Mouse (Mus musculus) lung, postnatal 14 days (tissue): Measurements from ENCODE around the gene Ctnnbip1.
"Not testable (repeated sequence)": the region's sequence is repeated elsewhere in the genome, so short reads cannot be mapped to it uniquely, and the experiment has no call there.

Experiments
- DNase-seq: peaks from one replicate; pipeline ENCODE4 v3.0.0; 2021

The Ctnnbip1 gene

DNA sequence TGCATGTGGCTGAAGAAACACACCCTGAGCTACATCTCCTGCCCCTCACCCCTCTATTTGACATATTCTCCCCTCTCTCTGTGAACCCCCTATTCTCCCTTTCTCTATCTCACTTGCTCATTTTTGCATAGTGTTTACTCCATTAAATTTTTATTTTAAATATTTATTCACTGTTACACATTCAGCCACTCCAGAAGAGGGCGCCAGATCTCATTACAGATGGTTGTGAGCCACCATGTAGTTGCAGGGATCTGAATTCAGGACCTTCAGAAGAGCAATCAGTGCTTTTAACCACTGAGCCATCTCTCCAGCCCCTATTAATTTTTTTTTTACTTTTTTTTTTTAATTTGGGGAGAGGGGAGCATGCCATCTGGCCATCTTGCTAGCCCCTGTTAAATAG, 72.2 kb downstream of the Ctnnbip1 start:
- no peak for DNase-seq

DNA sequence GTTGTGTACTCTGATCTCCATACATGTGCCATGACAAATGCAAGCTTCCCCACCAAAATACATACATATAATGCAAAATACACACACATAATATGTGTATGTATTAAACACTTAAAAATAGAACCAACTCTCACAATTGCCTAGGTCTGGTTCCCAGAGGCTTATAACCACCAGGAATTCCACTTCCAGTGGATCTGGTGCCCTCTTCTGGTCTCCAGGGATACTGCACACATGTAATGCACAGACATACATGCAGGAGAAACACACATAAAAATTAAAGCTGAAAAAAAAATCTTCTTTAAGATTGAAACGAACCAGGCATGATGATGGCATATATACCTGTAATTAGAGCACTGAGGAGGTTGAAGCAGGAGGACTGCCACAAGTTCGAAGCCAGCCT, 73.5 kb downstream of the Ctnnbip1 start:
- DNase-seq: no peak

DNA sequence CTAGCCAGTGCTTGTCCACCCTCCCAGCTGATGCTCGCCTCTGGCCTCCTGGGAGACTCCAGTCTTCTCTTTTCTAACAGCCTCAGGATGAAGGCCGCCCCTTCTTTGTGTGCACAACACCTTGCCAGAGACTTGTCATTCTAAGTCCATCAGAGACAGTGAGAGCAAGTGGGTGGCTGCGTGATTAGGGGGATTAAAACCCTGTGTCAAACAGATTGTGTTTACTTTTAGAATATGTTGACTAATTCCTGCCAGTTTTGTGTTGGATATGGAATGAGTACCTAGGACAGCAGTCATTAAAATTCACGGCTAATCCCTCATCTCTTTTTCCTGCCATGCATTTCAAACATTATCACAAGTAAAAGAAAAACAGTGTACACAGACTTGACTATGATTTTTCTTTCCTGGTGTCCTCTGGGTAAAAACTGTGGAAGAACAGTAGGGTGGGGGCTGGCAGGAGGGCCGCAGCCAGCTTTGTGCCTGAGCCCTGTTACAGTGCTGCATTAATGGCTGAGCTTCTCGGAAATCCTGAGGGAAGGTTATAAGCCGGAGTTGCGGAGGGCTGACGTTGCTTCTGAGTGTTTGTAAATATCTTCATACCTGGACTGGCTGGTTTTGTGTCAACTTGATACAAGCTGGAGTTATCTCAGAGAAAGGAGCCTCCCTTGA, 77.0 kb downstream of the Ctnnbip1 start:
- DNase-seq: no peak

DNA sequence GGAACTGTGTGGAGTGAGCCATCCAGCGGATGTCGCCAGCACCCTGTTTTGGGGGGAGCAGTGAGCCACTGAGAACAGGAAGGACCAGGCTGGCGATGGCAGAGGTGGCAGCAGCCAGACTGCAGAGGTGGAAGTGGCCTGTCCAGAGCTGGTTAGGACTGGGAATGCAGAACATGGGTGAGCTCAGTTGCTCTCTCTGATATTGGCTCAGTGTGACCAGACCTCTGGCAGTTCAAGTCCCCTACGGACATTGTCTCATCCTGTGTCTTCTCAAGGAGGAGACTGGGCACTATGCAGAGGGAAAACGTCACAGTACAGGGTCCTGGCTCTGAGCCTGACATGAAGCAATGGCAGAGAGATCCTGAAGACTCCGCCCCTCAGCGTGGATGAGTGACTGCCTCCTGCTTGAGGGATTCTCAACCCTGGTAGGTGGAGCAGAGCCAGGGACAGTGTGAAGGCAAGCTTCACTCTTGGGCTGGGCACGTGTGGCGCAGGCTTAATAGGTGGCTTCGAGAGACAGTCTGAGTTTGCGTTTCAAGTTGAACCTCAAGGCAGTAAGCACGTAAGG, 79.7 kb downstream of the Ctnnbip1 start:
- DNase-seq: peak; percentile 61

DNA sequence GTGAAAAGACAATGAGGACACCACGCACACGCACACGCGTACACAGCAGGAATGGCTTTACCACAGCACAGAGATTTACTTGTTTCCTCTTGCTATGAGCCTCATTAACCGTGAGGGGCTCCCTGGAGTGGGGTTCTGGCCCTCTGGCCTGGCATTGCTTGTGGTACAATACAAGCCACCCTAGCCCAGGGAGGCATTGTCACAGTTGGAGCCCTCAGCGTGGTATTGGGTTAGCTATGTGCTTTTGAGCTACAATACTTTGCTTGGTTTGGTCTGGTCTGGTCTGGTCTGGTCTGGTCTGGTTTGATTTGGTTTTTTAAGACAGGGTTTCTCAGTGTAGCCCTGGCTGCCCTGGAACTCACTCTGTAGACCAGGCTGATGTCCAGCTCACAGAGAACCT, 81.5 kb downstream of the Ctnnbip1 start:
- no peak for DNase-seq

DNA sequence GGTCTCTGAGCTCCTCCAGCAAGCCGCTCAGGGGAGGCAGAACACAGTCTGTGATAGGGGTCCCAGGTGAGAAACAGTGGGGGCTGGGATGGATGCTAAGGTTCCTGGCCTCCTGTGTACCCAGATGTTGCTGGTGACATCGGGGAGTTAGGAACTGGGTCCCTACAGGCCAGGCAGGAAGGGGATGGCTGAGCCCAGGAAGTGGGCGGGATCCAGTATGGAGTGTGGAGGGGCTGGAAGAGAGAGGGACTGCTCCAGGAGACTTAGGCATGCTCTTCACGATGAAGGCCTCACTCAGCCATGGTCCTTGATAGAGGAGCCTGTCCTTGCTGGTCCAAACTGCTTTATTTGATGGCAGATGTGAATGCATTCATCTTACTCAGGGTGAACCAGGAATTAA, 82.1 kb downstream of the Ctnnbip1 start:
- DNase-seq: no peak

DNA sequence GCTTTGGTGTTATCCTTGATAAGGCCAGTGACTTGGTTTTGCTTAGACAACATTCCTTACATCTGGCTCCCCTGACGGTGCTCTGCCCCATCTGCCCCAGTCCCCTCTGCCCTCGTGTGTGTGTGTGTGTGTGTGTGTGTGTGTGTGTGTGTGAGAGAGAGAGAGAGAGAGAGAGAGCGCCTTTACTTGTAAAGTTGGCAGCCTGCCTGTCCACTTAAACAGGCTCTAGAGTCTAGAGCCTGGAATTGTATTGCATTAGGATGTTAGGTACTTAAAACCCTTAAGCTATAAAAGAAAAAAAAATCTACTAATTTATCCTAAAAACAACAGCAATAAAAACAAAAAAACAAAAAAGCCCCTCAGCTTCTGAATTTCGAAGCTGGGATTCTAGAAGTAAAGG, 83.4 kb downstream of the Ctnnbip1 start:
- peak; percentile 40 for DNase-seq

DNA sequence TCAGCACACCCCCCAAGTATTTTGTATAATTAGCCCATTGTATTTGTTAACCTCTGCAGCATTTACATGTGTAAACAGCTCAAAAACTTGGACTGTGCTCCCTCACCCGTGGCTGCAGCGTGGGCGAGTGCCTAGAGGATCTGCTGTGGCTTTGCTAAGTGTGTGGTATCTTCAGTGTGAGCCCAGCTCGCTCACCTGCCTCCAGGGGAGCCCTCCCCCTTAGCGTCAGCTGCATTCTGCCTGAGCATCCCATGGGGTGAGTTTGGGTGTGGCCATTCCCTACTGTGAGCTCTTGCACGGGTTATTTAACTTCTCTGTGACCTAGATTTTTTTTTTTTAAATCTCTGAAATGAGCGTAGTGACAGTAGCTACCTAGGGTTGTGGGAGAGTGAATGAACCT, 84.2 kb downstream of the Ctnnbip1 start:
- no peak for DNase-seq

DNA sequence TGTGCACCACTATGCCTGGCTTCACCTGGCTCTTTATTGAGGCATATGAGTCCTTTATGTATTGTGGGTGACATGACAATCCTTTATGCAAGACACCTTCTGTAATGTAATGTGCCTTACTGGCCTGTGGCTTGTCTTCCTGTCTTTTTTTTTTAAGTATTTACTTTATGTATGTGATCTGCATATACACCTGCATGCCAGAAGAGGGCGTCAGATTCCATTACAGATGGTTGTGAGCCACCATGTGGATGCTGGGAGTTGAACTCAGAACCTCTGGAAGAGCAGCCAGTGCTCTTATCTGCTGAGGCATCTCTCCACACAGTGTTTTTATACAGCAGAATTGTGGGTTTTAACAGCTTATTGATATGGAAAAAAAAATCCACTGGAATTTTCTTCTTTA, 85.8 kb downstream of the Ctnnbip1 start:
- no peak for DNase-seq

DNA sequence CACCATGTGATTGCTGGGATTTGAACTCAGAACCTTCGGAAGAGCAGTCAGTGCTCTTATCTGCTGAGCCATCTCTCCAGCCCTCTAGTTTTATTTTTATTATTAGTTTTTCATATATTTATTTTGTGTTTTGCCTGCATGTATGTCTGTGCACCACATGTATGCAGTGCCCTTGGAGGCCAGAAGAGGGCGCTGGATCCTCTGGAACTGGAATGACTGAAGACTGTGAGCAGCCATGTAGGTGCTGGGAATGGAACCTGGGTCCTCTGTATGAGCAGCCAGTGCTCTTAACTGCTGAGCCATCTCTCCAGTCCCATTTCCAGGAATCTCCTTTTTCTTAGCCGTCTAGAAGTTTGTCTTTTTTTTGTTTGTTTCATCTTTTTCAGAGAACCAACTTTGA, 86.5 kb downstream of the Ctnnbip1 start:
- no peak for DNase-seq

DNA sequence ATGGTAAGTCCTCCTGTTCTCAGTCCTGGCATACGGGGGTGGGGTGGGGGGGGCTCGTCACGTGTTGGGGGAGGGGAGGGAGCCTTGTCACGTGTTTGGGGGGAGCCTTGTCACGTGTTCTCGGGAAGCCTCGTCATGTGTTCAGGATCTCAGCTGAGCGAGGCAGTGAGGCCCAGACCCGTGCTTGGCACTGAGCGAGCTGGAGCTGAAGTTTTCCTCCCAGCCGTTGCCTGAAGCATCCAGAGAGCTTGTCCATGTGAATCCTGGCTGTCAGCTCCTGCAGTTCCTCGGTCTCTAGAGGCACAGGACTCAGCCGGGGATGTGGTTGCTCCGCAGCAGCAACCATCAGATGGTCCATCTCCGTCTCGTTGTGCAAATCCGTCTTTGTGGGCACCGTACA, 88.0 kb downstream of the Ctnnbip1 start:
- DNase-seq: no peak

DNA sequence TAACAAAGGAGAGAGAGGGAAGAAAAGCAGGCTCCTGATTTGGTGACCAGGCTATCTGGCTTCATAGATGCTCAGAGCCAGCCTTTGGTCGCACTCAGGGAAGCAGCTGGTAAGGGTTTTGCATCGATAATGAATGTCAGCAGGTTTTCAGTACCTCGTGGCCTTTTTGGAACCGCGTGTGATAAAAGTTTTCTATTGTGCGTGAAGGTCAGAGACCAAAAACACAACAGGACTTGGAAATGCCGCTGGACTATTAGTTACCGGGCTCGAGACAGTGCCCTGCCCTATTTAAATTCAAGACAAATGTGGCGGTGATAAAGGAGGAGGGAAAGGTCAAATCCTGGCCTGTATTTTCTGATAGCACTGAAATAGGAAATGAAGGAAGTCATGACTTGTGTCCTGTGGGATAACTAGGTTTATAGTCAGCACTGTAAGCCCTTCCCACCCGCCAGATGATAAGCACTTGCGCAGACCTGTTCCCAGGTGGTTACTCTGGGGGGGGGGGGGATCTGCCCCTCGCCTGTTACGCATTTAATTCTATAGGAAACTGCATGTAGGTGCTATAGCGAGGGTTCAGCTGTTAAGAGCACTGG, 88.8 kb downstream of the Ctnnbip1 start:
- DNase-seq: no peak

DNA sequence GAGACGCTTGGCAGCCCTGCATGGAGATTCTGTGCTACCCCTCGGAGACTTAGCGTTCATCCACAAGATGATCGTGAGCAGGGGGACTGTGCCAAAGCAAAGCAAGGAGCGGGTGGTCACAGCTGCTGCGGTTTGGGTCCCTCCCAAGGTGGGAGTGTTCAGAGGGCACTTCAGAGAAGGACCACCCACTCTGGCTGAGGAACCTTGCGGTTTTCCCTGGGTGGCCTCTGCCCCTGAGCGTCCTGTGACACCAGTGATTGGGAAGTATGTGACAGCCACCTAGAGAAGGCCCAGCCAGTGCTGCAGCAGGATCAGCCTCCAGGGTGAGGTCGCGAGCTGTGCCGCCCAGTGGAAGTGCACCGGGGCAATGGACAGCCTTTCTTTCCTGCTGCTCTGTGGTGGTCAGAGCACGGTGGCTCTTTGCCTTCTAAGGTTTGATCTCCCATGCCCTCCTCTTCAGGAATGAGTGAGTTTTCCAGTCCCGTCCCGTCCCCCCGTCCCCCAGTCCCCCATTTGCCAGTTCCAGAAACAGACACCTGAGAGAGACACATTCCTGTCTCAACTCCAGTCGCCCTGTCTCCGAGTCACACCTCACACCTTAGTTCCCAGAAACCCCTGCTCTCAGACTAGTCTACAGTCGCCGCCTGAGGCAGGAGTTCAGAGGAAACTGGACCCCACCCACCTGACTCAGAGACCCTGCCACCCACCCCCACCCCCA, 89.7 kb downstream of the Ctnnbip1 start:
- peak; percentile 20 for DNase-seq

DNA sequence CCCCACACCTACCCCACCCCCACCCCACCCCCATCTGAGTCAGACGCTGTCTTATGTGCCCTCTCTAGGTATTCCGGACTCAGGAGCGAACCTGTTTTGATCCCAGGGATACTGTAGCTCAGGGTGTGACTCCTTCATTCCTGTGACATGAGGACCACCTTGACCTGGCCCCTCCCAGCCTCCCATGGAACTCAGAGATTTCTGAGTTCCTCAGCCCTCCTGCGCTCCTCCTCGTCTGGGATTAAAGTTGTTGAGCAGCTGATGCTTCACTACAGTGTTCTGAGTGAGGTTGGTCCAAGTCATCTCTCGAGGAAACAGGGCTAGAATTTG, 90.2 kb downstream of the Ctnnbip1 start:
- no peak for DNase-seq

DNA sequence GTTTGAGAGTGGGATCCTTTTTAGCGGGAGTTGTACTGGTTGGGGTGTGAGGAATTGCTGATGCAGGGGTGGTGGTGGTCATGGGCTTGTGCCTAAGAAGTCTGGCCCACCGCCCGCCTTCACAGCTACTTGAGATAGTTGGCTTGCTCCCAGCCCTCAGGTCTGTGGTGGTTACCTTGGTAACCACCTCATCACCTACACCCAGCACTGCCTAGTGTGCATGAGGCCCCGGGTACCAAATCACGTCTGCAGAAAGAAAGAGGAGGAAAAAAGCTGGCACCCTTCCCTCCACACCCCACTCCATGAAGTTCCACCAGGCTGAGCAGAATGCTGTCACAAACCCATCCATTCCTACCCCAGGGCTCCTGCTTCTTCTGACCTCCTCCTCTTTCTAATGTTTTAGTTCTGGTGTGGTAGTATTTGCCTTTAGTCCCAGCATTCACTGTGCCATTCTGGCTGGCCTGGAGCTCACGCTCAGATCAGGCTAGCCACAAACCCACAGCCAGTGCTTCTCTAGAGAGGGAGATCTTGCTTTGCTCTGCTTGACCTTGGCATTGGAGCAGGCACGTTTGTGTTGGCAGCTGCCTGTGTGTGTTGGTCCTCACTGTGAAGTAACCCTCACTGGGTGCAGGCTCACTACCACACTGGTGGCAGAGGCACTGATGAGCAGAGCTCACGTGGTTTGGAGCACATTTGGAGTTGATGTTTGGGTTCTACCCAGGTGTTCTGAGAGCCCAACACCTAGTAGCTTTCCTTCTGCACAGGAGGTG, 91.4 kb downstream of the Ctnnbip1 start:
- no peak for DNase-seq

DNA sequence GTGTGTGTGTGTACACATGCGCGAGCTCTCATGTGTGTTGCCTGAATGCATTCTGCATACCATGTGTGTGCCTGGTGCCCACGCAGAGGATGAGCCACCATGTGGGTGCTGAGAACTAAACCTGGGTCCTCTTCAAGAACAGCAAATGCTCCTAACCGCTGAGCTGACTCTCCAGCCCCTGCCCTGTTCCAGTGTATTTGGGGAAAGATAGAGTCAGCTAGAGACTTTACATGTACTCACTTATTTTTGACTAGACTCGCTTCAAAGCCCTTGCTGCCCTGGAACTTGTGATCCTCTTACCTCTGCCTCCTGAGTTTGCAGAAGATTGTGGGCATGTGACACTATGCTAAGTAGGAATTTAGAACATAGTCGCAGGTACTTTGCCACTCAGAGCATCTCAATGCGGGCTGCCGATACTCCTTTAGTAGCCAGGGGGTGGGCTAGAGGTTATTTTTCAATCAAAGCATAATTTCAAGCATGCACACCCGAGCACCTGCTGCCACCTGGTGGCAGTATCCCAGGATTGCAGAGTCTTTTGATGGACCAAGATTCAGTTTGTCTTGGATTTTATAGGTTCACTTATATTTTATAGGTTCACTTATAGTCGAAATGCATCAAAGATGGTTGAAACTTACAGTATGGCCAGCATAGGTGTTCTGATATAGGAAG, 93.5 kb downstream of the Ctnnbip1 start:
- peak; percentile 64 for DNase-seq

DNA sequence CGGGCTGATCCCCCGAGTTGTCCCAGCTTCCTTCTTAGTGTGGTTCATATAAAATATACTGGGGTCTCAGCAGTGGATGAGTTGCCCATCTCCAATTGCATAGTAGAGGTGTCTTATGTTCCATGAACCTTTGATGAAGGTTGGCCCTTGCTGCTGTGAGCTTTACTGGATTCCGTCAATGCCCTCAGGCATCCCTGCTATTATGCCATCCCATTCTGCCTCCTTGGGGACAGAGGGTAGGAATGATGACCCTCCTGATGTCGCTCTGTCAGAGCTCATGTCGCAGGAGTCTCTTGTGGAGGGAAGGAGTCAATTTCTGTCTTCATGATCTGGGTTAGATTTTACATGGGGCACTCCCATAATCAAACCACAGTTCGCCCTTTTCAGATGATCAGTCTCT, 95.5 kb downstream of the Ctnnbip1 start:
- DNase-seq: not testable (repeated sequence)

DNA sequence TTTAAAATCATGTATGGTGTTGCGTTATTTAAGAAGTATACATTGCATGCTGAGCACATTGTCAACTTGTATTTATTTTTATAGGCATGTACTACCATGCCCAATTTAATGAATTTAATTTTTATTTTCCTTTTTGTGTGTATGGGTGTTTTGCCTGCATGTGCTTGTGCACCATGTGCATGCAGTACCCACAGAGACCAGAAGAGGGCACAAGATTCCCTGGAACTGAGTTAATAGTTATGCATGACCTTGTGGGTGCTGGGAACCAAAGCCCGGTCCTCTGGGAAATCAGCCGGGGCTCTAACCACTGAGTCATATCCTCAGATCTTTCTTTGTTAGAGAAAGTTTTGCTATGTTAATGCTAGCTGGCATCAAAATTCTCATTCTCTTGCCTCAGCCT, 96.8 kb downstream of the Ctnnbip1 start:
- no peak for DNase-seq
